Mouse (Mus musculus): ENCODE results near the gene Klhl20. TPM values are rescaled to one million over a fixed set of nuclear protein-coding genes. Genes with fewer than 3 reads are reported as not detected.
A peak's percentile ranks its signal among the peaks of the same experiment; 100 is the strongest.

The Klhl20 gene
- polyA plus RNA-seq, 1 experiment from 2014 or later = 10.0 TPM

GRCm38 (mm10) chr1:161099721-161100405, 31.4 kb downstream of the Klhl20 start:
- 92% methylated on average over 4 of the region's 4 CpGs for WGBS
- Histone ChIP-seq H3K9me3 (ENCODE audit: low read length) (no peaks in the 10 kb centered on the region), H3K27ac (ENCODE audit: low read length) (no peak overlapping the region), H3K9ac (replicated peaks; ENCODE audit: low read depth) (no peak overlapping the region), H3K4me1 (ENCODE audit: insufficient read depth, low read depth, low read length) (no peaks in the 10 kb centered on the region), H3K4me2 (replicated peaks; ENCODE audit: low read depth, low read length) (no peak overlapping the region), H3K27me3 (replicated peaks; ENCODE audit: insufficient read depth, low read length) (no peaks in the 10 kb centered on the region), H3K36me3 (ENCODE audit: insufficient read depth, low read length) (no peaks in the 10 kb centered on the region), H3K4me3 (ENCODE audit: low read depth, low read length) (no peak overlapping the region)
- ATAC-seq = no peak
- DNase-seq (ENCODE audit: low spot score) = no peak
- no peak for TF ChIP-seq EP300 (IDR thresholded peaks at IDR 0.05)
- no peak for TF ChIP-seq CTCF (IDR thresholded peaks at IDR 0.05)

- H3K27ac ChIP-seq (ENCODE audit: low read length) = no peak overlapping the region
- no peaks in the 10 kb centered on the region for H3K27me3 ChIP-seq (replicated peaks; ENCODE audit: insufficient read depth, low read length)
- 98% methylated on average over 3 of the region's 3 CpGs for whole genome bisulfite sequencing
- DNase-seq (ENCODE audit: low spot score) (no peak), ATAC-seq (no peak)
- no peak overlapping the region for H3K4me2 ChIP-seq (replicated peaks; ENCODE audit: low read depth, low read length)
- TF ChIP-seq CTCF (IDR thresholded peaks at IDR 0.05) = no peak
- no peak for TF ChIP-seq EP300 (IDR thresholded peaks at IDR 0.05)
- no peak overlapping the region for H3K9ac ChIP-seq (replicated peaks; ENCODE audit: low read depth)
- no peaks in the 10 kb centered on the region for H3K9me3 ChIP-seq (ENCODE audit: low read length)
- peaks cover 5% of the 10 kb centered on the region; the same call in 1 of the 2 replicates for H3K4me1 ChIP-seq (ENCODE audit: insufficient read depth, low read depth, low read length)
- H3K4me3 ChIP-seq (ENCODE audit: low read depth, low read length) = no peak overlapping the region
- H3K36me3 ChIP-seq (ENCODE audit: insufficient read depth, low read length) = no peaks in the 10 kb centered on the region
These were observed 54.1 kb downstream of the Klhl20 start for GRCm38 (mm10) chr1:161077243-161077642.

- DNase-seq (ENCODE audit: low spot score) = no peak
- Histone ChIP-seq H3K4me3 (ENCODE audit: low read depth, low read length) (no peak overlapping the region), H3K4me2 (replicated peaks; ENCODE audit: low read depth, low read length) (no peak overlapping the region), H3K9ac (replicated peaks; ENCODE audit: low read depth) (no peak overlapping the region), H3K27me3 (replicated peaks; ENCODE audit: insufficient read depth, low read length) (no peaks in the 10 kb centered on the region), H3K4me1 (ENCODE audit: insufficient read depth, low read depth, low read length) (peaks cover 12% of the 10 kb centered on the region; the same call in 1 of the 2 replicates), H3K36me3 (ENCODE audit: insufficient read depth, low read length) (no peaks in the 10 kb centered on the region), H3K9me3 (ENCODE audit: low read length) (no peaks in the 10 kb centered on the region), H3K27ac (ENCODE audit: low read length) (no peak overlapping the region)
- TF ChIP-seq CTCF (IDR thresholded peaks at IDR 0.05) (no peak), EP300 (IDR thresholded peaks at IDR 0.05) (no peak)
- 78% methylated on average over 6 of the region's 6 CpGs for WGBS
- ATAC-seq = no peak
These were observed 55.1 kb downstream of the Klhl20 start for GRCm38 (mm10) chr1:161076238-161076637.

- no peak for DNase-seq (ENCODE audit: low spot score)
- under 1% methylated on average over 12 of the region's 12 CpGs for WGBS
- Histone ChIP-seq H3K4me3 (ENCODE audit: low read depth, low read length) (peak overlapping the region; percentile 71), H3K27ac (ENCODE audit: low read length) (peak overlapping the region; percentile 20), H3K36me3 (ENCODE audit: insufficient read depth, low read length) (no peaks in the 10 kb centered on the region), H3K27me3 (replicated peaks; ENCODE audit: insufficient read depth, low read length) (no peaks in the 10 kb centered on the region), H3K4me2 (replicated peaks; ENCODE audit: low read depth, low read length) (peak overlapping the region; percentile 62), H3K9ac (replicated peaks; ENCODE audit: low read depth) (peak overlapping the region; percentile 39), H3K4me1 (ENCODE audit: insufficient read depth, low read depth, low read length) (peaks cover 17% of the 10 kb centered on the region; the same call in 1 of the 2 replicates), H3K9me3 (ENCODE audit: low read length) (no peaks in the 10 kb centered on the region)
- TF ChIP-seq CTCF (IDR thresholded peaks at IDR 0.05) = no peak
- no peak for TF ChIP-seq EP300 (IDR thresholded peaks at IDR 0.05)
- ATAC-seq = no peak
These were observed 60.1 kb downstream of the Klhl20 start for GRCm38 (mm10) chr1:161071272-161071620.

GRCm38 (mm10) chr1:161070352-161071271, 60.7 kb downstream of the Klhl20 start, which contains the start of the genes Dars2 and Cenpl:
Dars2 (minus strand) TSS chr1:161070658.
Cenpl (plus strand) TSS chr1:161070713.
- H3K4me2 ChIP-seq (replicated peaks; ENCODE audit: low read depth, low read length) = peak within 1 kb of the TSS; percentile 73
- H3K9ac ChIP-seq (replicated peaks; ENCODE audit: low read depth) = peak within 1 kb of the TSS; percentile 71
- H3K36me3 ChIP-seq (ENCODE audit: insufficient read depth, low read length) = no peaks in the 10 kb centered on the region
- H3K27me3 ChIP-seq (replicated peaks; ENCODE audit: insufficient read depth, low read length) = no peaks in the 10 kb centered on the region
- peak within 1 kb of the TSS; percentile 34 for H3K27ac ChIP-seq (ENCODE audit: low read length)
- peak; percentile 99 for DNase-seq (ENCODE audit: low spot score)
- peak; percentile 98 for ATAC-seq
- peak within 1 kb of the TSS; percentile 71 for H3K4me3 ChIP-seq (ENCODE audit: low read depth, low read length)
- WGBS = 1% methylated on average over 57 of the region's 57 CpGs
- TF ChIP-seq EP300 (IDR thresholded peaks at IDR 0.05) (peak; percentile 52), CTCF (IDR thresholded peaks at IDR 0.05) (peak; percentile 41)
- peaks cover 17% of the 10 kb centered on the region; the same call in 1 of the 2 replicates for H3K4me1 ChIP-seq (ENCODE audit: insufficient read depth, low read depth, low read length)
- no peaks in the 10 kb centered on the region for H3K9me3 ChIP-seq (ENCODE audit: low read length)

GRCm38 (mm10) chr1:161063351-161063750, 68.0 kb downstream of the Klhl20 start:
- Histone ChIP-seq H3K4me3 (ENCODE audit: low read depth, low read length) (no peak overlapping the region), H3K27me3 (replicated peaks; ENCODE audit: insufficient read depth, low read length) (no peaks in the 10 kb centered on the region), H3K9ac (replicated peaks; ENCODE audit: low read depth) (no peak overlapping the region), H3K4me2 (replicated peaks; ENCODE audit: low read depth, low read length) (no peak overlapping the region), H3K27ac (ENCODE audit: low read length) (no peak overlapping the region), H3K9me3 (ENCODE audit: low read length) (no peaks in the 10 kb centered on the region), H3K36me3 (ENCODE audit: insufficient read depth, low read length) (no peaks in the 10 kb centered on the region), H3K4me1 (ENCODE audit: insufficient read depth, low read depth, low read length) (no peaks in the 10 kb centered on the region)
- DNase-seq (ENCODE audit: low spot score) (no peak), ATAC-seq (no peak)
- TF ChIP-seq CTCF (IDR thresholded peaks at IDR 0.05) = no peak
- no peak for TF ChIP-seq EP300 (IDR thresholded peaks at IDR 0.05)
- WGBS = 69% methylated on average over 1 of the region's 1 CpGs

All from lung, postnatal 0 days (tissue).